Mouse (Mus musculus): Measurements from ENCODE around the gene Ncf2. TPM values are rescaled to one million over a fixed set of nuclear protein-coding genes. Genes with fewer than 3 reads are reported as not detected.

Ncf2 gene
- polyA plus RNA-seq, 1 experiment from 2014 or later: 3.4 TPM

GRCm38 (mm10) chr1:152820911-152821695 lies 21.1 kb downstream of the Ncf2 start:
- 82% methylated on average over 7 of the region's 7 CpGs for WGBS

GRCm38 (mm10) chr1:152821746-152822145 lies 21.8 kb downstream of the Ncf2 start:
- Histone ChIP-seq H3K4me2 (no peak overlapping the region), H3K9ac (replicated peaks) (no peak overlapping the region), H3K36me3 (no peaks in the 10 kb centered on the region), H3K4me3 (replicated peaks) (no peak overlapping the region), H3K27me3 (replicated peaks) (no peaks in the 10 kb centered on the region), H3K27ac (replicated peaks) (no peak overlapping the region), H3K9me3 (replicated peaks) (no peaks in the 10 kb centered on the region), H3K4me1 (peaks cover 16% of the 10 kb centered on the region)
- ATAC-seq (ENCODE audit: low FRiP score): no peak
- 97% methylated on average over 4 of the region's 4 CpGs for WGBS

More at GRCm38 (mm10) chr1:152820911-152821695, 21.1 kb downstream of the Ncf2 start:
- no peaks in the 10 kb centered on the region for H3K27me3 ChIP-seq (replicated peaks)
- H3K9ac ChIP-seq (replicated peaks): no peak overlapping the region
- H3K27ac ChIP-seq (replicated peaks): no peak overlapping the region
- no peak overlapping the region for H3K4me3 ChIP-seq (replicated peaks)
- ATAC-seq (ENCODE audit: low FRiP score): no peak
- H3K36me3 ChIP-seq: no peaks in the 10 kb centered on the region
- H3K9me3 ChIP-seq (replicated peaks): no peaks in the 10 kb centered on the region
- H3K4me1 ChIP-seq: peaks cover 20% of the 10 kb centered on the region
- no peak overlapping the region for H3K4me2 ChIP-seq

- H3K36me3 ChIP-seq: no peaks in the 10 kb centered on the region
- no peaks in the 10 kb centered on the region for H3K9me3 ChIP-seq (replicated peaks)
- no peak overlapping the region for H3K9ac ChIP-seq (replicated peaks)
- no peak for ATAC-seq (ENCODE audit: low FRiP score)
- no peaks in the 10 kb centered on the region for H3K27me3 ChIP-seq (replicated peaks)
- no peak overlapping the region for H3K4me3 ChIP-seq (replicated peaks)
- WGBS: 72% methylated on average over 9 of the region's 9 CpGs
- H3K4me2 ChIP-seq: no peak overlapping the region
- H3K27ac ChIP-seq (replicated peaks): no peak overlapping the region
- no peaks in the 10 kb centered on the region for H3K4me1 ChIP-seq
Observed at GRCm38 (mm10) chr1:152824206-152824605, 24.2 kb downstream of the Ncf2 start.

- no peak for ATAC-seq (ENCODE audit: low FRiP score)
- Histone ChIP-seq H3K9me3 (replicated peaks) (no peaks in the 10 kb centered on the region), H3K4me2 (no peak overlapping the region), H3K27ac (replicated peaks) (no peak overlapping the region), H3K36me3 (no peaks in the 10 kb centered on the region), H3K4me3 (replicated peaks) (no peak overlapping the region), H3K27me3 (replicated peaks) (no peaks in the 10 kb centered on the region), H3K9ac (replicated peaks) (no peak overlapping the region), H3K4me1 (no peaks in the 10 kb centered on the region)
- 87% methylated on average over 5 of the region's 5 CpGs for WGBS
Observed at GRCm38 (mm10) chr1:152826446-152826845, 26.5 kb downstream of the Ncf2 start.

GRCm38 (mm10) chr1:152828168-152828567 lies 28.2 kb downstream of the Ncf2 start:
- Histone ChIP-seq H3K36me3 (no peaks in the 10 kb centered on the region), H3K9ac (replicated peaks) (no peak overlapping the region), H3K4me3 (replicated peaks) (no peak overlapping the region), H3K27me3 (replicated peaks) (no peaks in the 10 kb centered on the region), H3K4me1 (no peaks in the 10 kb centered on the region), H3K4me2 (no peak overlapping the region), H3K9me3 (replicated peaks) (no peaks in the 10 kb centered on the region), H3K27ac (replicated peaks) (no peak overlapping the region)
- ATAC-seq (ENCODE audit: low FRiP score): no peak
- 78% methylated on average over 5 of the region's 5 CpGs for WGBS

- Histone ChIP-seq H3K27ac (replicated peaks) (no peak overlapping the region), H3K4me1 (no peaks in the 10 kb centered on the region), H3K27me3 (replicated peaks) (no peaks in the 10 kb centered on the region), H3K36me3 (no peaks in the 10 kb centered on the region), H3K9ac (replicated peaks) (no peak overlapping the region), H3K4me2 (no peak overlapping the region), H3K9me3 (replicated peaks) (no peaks in the 10 kb centered on the region), H3K4me3 (replicated peaks) (no peak overlapping the region)
- no peak for ATAC-seq (ENCODE audit: low FRiP score)
- 75% methylated on average over 10 of the region's 10 CpGs for WGBS
Observed at GRCm38 (mm10) chr1:152828637-152829355, 28.8 kb downstream of the Ncf2 start.

GRCm38 (mm10) chr1:152830054-152830453 lies 30.1 kb downstream of the Ncf2 start:
- H3K27me3 ChIP-seq (replicated peaks): no peaks in the 10 kb centered on the region
- H3K4me1 ChIP-seq: no peaks in the 10 kb centered on the region
- 97% methylated on average over 9 of the region's 9 CpGs for WGBS

GRCm38 (mm10) chr1:152831003-152831402 lies 31.0 kb downstream of the Ncf2 start:
- no peak for ATAC-seq (ENCODE audit: low FRiP score)
- WGBS: 88% methylated on average over 8 of the region's 8 CpGs
- no peak overlapping the region for H3K4me3 ChIP-seq (replicated peaks)
- H3K4me1 ChIP-seq: no peaks in the 10 kb centered on the region
- H3K36me3 ChIP-seq: peaks cover 13% of the 10 kb centered on the region; the same call in 1 of the 2 replicates
- H3K9me3 ChIP-seq (replicated peaks): no peaks in the 10 kb centered on the region
- H3K27me3 ChIP-seq (replicated peaks): no peaks in the 10 kb centered on the region
- no peak overlapping the region for H3K9ac ChIP-seq (replicated peaks)
- no peak overlapping the region for H3K27ac ChIP-seq (replicated peaks)
- H3K4me2 ChIP-seq: no peak overlapping the region

More at GRCm38 (mm10) chr1:152830054-152830453, 30.1 kb downstream of the Ncf2 start:
- ATAC-seq (ENCODE audit: low FRiP score): no peak
- Histone ChIP-seq H3K4me3 (replicated peaks) (no peak overlapping the region), H3K36me3 (peaks cover 4% of the 10 kb centered on the region; the same call in 1 of the 2 replicates), H3K4me2 (no peak overlapping the region), H3K9ac (replicated peaks) (no peak overlapping the region), H3K27ac (replicated peaks) (no peak overlapping the region), H3K9me3 (replicated peaks) (no peaks in the 10 kb centered on the region)

GRCm38 (mm10) chr1:152831619-152832018 lies 31.6 kb downstream of the Ncf2 start:
- H3K9me3 ChIP-seq (replicated peaks): no peaks in the 10 kb centered on the region
- 84% methylated on average over 5 of the region's 5 CpGs for WGBS
- no peak for ATAC-seq (ENCODE audit: low FRiP score)
- no peak overlapping the region for H3K9ac ChIP-seq (replicated peaks)
- no peak overlapping the region for H3K4me2 ChIP-seq
- H3K4me1 ChIP-seq: no peaks in the 10 kb centered on the region
- no peak overlapping the region for H3K27ac ChIP-seq (replicated peaks)
- peaks cover 18% of the 10 kb centered on the region for H3K36me3 ChIP-seq
- no peak overlapping the region for H3K4me3 ChIP-seq (replicated peaks)
- H3K27me3 ChIP-seq (replicated peaks): no peaks in the 10 kb centered on the region

- Histone ChIP-seq H3K4me2 (no peak overlapping the region), H3K27me3 (replicated peaks) (no peaks in the 10 kb centered on the region), H3K4me1 (no peaks in the 10 kb centered on the region), H3K4me3 (replicated peaks) (no peak overlapping the region), H3K9me3 (replicated peaks) (no peaks in the 10 kb centered on the region), H3K27ac (replicated peaks) (no peak overlapping the region), H3K36me3 (peaks cover 24% of the 10 kb centered on the region), H3K9ac (replicated peaks) (no peak overlapping the region)
- no peak for ATAC-seq (ENCODE audit: low FRiP score)
- 83% methylated on average over 6 of the region's 6 CpGs for WGBS
Observed at GRCm38 (mm10) chr1:152832316-152832715, 32.3 kb downstream of the Ncf2 start.

- Histone ChIP-seq H3K36me3 (peaks cover 45% of the 10 kb centered on the region), H3K27me3 (replicated peaks) (no peaks in the 10 kb centered on the region), H3K9ac (replicated peaks) (no peak overlapping the region), H3K4me3 (replicated peaks) (no peak overlapping the region), H3K4me2 (no peak overlapping the region), H3K9me3 (replicated peaks) (no peaks in the 10 kb centered on the region), H3K27ac (replicated peaks) (no peak overlapping the region), H3K4me1 (no peaks in the 10 kb centered on the region)
- 94% methylated on average over 3 of the region's 3 CpGs for WGBS
- ATAC-seq (ENCODE audit: low FRiP score): no peak
Observed at GRCm38 (mm10) chr1:152835061-152835460, 35.1 kb downstream of the Ncf2 start.
